Mouse (Mus musculus) neural tube, embryonic 14.5 days (tissue): Measurements from ENCODE around the gene Neb. TPM values are rescaled to one million over a fixed set of nuclear protein-coding genes. Genes with fewer than 3 reads are reported as not detected.

Source experiments
- ATAC-seq: fragments of 200-750 bp; cut with Nextera tagmentation; 2 replicates; pipeline ENCODE4 v1.8.0; 2017; ENCODE audit warnings: low read depth, mild to moderate bottlenecking, moderate TSS enrichment, moderate library complexity
- H3K27ac ChIP-seq: fragments of 300-500 bp; sonication (generic); 2 replicates; pipeline ENCODE4 v1.5.1; 2014; ENCODE audit warnings: low read depth, mild to moderate bottlenecking, control low read depth, low read length, moderate library complexity, mixed read lengths
- H3K27me3 ChIP-seq: fragments of 300-500 bp; sonication (generic); 2 replicates; pipeline ENCODE4 v1.6.1; 2014; ENCODE audit warnings: low read length; ENCODE audit not compliant: control insufficient read depth, insufficient read depth
- H3K36me3 ChIP-seq: fragments of 300-500 bp; sonication (generic); 2 replicates; pipeline ENCODE4 v1.6.1; 2014; ENCODE audit warnings: low read length, mixed read lengths; ENCODE audit not compliant: control insufficient read depth, insufficient read depth
- H3K4me1 ChIP-seq: fragments of 300-500 bp; sonication (generic); 2 replicates; pipeline ENCODE4 v1.6.1; 2014; ENCODE audit warnings: low read length; ENCODE audit not compliant: control insufficient read depth, insufficient read depth
- H3K4me2 ChIP-seq: fragments of 300-500 bp; sonication (generic); 2 replicates; pipeline ENCODE4 v1.6.1; 2014; ENCODE audit warnings: mild to moderate bottlenecking, low read depth, low read length, control low read depth
- H3K4me3 ChIP-seq: fragments of 300-500 bp; sonication (generic); 2 replicates; pipeline ENCODE4 v1.5.1; 2014; ENCODE audit warnings: low read depth, low read length, control low read depth, mixed read lengths
- H3K9ac ChIP-seq: fragments of 300-500 bp; sonication (generic); replicated peaks from 2 replicates; pipeline ENCODE4 v1.6.1; 2014; ENCODE audit warnings: low read depth, mild to moderate bottlenecking, control low read depth, low read length, mixed read lengths
- H3K9me3 ChIP-seq: fragments of 300-500 bp; sonication (generic); 2 replicates; pipeline ENCODE4 v1.6.1; 2016; ENCODE audit warnings: low read length; ENCODE audit not compliant: control insufficient read depth
- WGBS: fragments of 180-500 bp; shearing (Covaris S2); extraction: QIAGEN DNeasy Blood & Tissue Kit; methylation state at CpG from one replicate; pipeline ENCODE4 v1.1.7; 2014; 5-methylcytosine and 5-hydroxymethylcytosine counted together
- polyA plus RNA-seq: library from polyadenylated mRNA; unstranded; fragments of >200 nt; fragmentation: Nextera tagmentation; extraction: Ambion mirVana; gene quantifications from 2 replicates; pipeline ENCODE4 v1.2.1, GENCODE M21; 2014

Gene Neb
- polyA plus RNA-seq, 1 experiment from 2014 or later, result 1.9 TPM

GRCm38 (mm10) chr2:52211358-52211899 is 166.8 kb downstream of the Neb start:
- H3K27ac ChIP-seq, result no peak overlapping the region
- no peaks in the 10 kb centered on the region for H3K4me1 ChIP-seq
- ATAC-seq, result no peak
- no peaks in the 10 kb centered on the region for H3K9me3 ChIP-seq
- H3K27me3 ChIP-seq, result no peaks in the 10 kb centered on the region
- H3K9ac ChIP-seq, result no peak overlapping the region
- H3K36me3 ChIP-seq, result no peaks in the 10 kb centered on the region
- WGBS, result 56% methylated on average over 5 of the region's 5 CpGs
- H3K4me2 ChIP-seq, result no peak overlapping the region
- H3K4me3 ChIP-seq, result no peak overlapping the region

DNA sequence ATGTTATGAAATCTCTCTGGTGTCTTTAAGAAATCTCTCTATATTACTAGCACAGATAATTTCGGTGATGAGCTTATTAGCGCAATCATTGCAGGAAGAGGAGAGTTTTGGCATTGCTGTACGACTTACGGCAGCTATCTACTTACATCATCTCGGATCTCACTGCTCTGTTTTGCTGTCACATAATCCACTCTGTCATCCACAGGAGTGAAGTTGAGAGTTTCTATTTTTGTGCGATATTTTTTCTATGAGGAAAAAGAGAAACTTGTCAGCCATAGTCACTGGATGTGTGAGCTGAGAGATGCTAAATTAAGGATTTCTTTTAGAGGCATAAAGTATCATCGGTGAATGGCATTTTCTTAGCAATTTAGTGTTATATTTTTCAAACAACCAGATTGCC is 167.6 kb downstream of the Neb start:
- 93% methylated on average over 7 of the region's 7 CpGs for WGBS

DNA sequence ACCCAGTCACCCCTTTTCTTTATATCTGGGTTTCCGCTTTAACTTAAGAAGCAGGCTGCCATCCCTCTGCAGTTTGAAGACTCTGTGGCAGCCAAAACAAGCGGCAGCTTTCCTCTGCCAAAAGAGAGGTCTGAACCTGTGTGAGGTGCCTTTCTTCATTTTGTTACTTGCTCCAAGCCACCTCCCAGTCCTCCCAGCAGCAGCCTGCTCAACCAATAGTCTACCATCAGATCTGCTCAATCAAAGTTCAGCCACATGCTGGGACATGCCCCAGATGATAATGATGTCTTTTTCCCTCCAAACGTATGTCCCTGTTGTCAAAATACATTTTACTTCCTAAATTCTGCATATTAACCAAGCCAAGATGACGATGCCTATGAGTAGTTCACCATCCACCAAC is 173.3 kb downstream of the Neb start:
- no peak overlapping the region for H3K27ac ChIP-seq
- 87% methylated on average over 4 of the region's 4 CpGs for WGBS
- no peak for ATAC-seq
- H3K4me1 ChIP-seq, result no peaks in the 10 kb centered on the region
- no peaks in the 10 kb centered on the region for H3K9me3 ChIP-seq
- no peak overlapping the region for H3K9ac ChIP-seq
- no peaks in the 10 kb centered on the region for H3K27me3 ChIP-seq
- no peak overlapping the region for H3K4me2 ChIP-seq
- H3K4me3 ChIP-seq, result no peak overlapping the region
- no peaks in the 10 kb centered on the region for H3K36me3 ChIP-seq

More for the DNA sequence above, 167.6 kb downstream of the Neb start:
- H3K9me3 ChIP-seq, result no peaks in the 10 kb centered on the region
- H3K36me3 ChIP-seq, result no peaks in the 10 kb centered on the region
- ATAC-seq, result no peak
- H3K27ac ChIP-seq, result no peak overlapping the region
- H3K27me3 ChIP-seq, result no peaks in the 10 kb centered on the region
- H3K4me1 ChIP-seq, result no peaks in the 10 kb centered on the region
- H3K4me3 ChIP-seq, result no peak overlapping the region
- H3K4me2 ChIP-seq, result no peak overlapping the region
- no peak overlapping the region for H3K9ac ChIP-seq

DNA sequence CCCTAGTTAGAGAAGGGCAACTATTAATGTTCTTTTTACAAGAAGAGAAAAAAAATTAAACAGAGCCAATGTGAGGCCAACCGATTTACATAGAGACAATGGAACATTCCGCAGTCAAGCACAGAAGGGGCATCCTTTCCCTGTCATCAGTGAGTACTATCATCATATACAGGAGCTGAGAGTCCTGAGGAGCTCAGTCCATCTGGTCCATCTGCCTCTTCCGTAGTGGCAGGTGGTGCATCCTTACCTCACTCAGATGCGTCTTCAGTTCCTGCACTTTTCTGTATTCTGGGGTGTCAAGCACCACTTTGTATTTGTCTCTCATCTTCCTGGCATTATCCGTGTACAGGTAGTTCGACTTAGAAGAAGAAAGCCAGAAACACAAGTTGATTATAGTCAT is 184.6 kb downstream of the Neb start:
- no peaks in the 10 kb centered on the region for H3K4me1 ChIP-seq
- no peak for ATAC-seq
- no peaks in the 10 kb centered on the region for H3K27me3 ChIP-seq
- H3K4me3 ChIP-seq, result no peak overlapping the region
- no peak overlapping the region for H3K27ac ChIP-seq
- no peak overlapping the region for H3K4me2 ChIP-seq
- H3K36me3 ChIP-seq, result no peaks in the 10 kb centered on the region
- 94% methylated on average over 6 of the region's 6 CpGs for WGBS
- no peaks in the 10 kb centered on the region for H3K9me3 ChIP-seq
- H3K9ac ChIP-seq, result no peak overlapping the region

GRCm38 (mm10) chr2:52179678-52180077 is 198.6 kb downstream of the Neb start:
- no peak for ATAC-seq
- no peaks in the 10 kb centered on the region for H3K9me3 ChIP-seq
- H3K4me3 ChIP-seq, result no peak overlapping the region
- H3K36me3 ChIP-seq, result no peaks in the 10 kb centered on the region
- no peaks in the 10 kb centered on the region for H3K4me1 ChIP-seq
- no peak overlapping the region for H3K9ac ChIP-seq
- H3K27me3 ChIP-seq, result no peaks in the 10 kb centered on the region
- H3K4me2 ChIP-seq, result no peak overlapping the region
- 97% methylated on average over 1 of the region's 1 CpGs for WGBS
- H3K27ac ChIP-seq, result no peak overlapping the region

GRCm38 (mm10) chr2:52177726-52178125 is 200.5 kb downstream of the Neb start:
- Histone ChIP-seq H3K27ac (no peak overlapping the region), H3K4me2 (no peak overlapping the region), H3K4me1 (no peaks in the 10 kb centered on the region), H3K36me3 (no peaks in the 10 kb centered on the region), H3K9ac (no peak overlapping the region), H3K9me3 (no peaks in the 10 kb centered on the region), H3K27me3 (no peaks in the 10 kb centered on the region), H3K4me3 (no peak overlapping the region)
- 84% methylated on average over 9 of the region's 9 CpGs for WGBS
- ATAC-seq, result no peak

DNA sequence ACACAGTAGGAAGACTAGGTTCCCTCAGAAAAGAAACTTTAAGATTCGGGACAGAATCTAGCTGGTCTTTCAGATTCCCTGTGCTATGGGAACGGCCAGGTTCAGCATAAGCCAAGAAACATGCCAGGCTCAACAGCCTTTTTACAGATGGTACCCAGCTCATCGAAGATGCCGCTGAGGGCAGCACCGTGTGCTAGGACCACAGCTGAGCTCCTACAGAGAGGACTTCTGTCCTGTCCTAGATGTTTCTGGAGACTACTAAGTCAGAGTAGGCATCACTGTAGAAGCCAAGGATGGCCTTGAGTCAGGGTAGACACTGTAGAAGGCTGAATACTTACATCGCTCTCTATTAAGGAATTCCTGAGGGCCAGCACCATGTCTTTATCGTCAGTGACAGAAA is 201.1 kb downstream of the Neb start:
- Histone ChIP-seq H3K4me1 (no peaks in the 10 kb centered on the region), H3K27me3 (no peaks in the 10 kb centered on the region), H3K9ac (no peak overlapping the region), H3K27ac (no peak overlapping the region), H3K4me2 (no peak overlapping the region), H3K36me3 (no peaks in the 10 kb centered on the region), H3K9me3 (no peaks in the 10 kb centered on the region), H3K4me3 (no peak overlapping the region)
- WGBS, result 94% methylated on average over 7 of the region's 7 CpGs
- ATAC-seq, result no peak

DNA sequence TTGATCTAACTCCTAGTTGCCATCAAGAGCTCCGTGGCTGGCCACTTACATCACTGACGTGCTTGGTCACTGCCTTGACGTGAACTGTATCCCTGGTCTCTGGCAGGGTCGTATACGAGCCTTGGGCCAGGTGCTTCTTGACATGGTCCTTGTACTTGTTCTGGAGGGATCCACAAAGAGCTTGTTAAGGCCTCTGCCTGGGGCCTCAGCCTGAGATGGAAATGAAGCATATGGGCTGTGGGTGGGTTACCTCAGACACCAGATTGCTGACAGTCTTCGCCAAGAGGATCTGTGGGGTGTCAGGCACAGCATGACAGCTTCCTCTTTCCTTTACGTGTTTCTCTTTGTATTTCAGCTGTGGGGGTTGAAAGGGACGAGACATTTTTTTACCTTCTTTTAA is 201.7 kb downstream of the Neb start:
- Histone ChIP-seq H3K4me1 (no peaks in the 10 kb centered on the region), H3K27ac (no peak overlapping the region), H3K9ac (no peak overlapping the region), H3K9me3 (no peaks in the 10 kb centered on the region), H3K36me3 (no peaks in the 10 kb centered on the region), H3K4me3 (no peak overlapping the region), H3K27me3 (no peaks in the 10 kb centered on the region), H3K4me2 (no peak overlapping the region)
- ATAC-seq, result no peak
- WGBS, result 72% methylated on average over 8 of the region's 8 CpGs

GRCm38 (mm10) chr2:52174951-52175350 is 203.3 kb downstream of the Neb start:
- Histone ChIP-seq H3K27ac (no peak overlapping the region), H3K4me3 (no peak overlapping the region), H3K4me1 (no peaks in the 10 kb centered on the region), H3K9ac (no peak overlapping the region), H3K4me2 (no peak overlapping the region), H3K27me3 (no peaks in the 10 kb centered on the region), H3K36me3 (no peaks in the 10 kb centered on the region), H3K9me3 (no peaks in the 10 kb centered on the region)
- 90% methylated on average over 4 of the region's 4 CpGs for WGBS
- no peak for ATAC-seq
